Mouse (Mus musculus) heart, embryonic 15.5 days (tissue): ENCODE measurements around the gene AA986860. TPM values are rescaled to one million over a fixed set of nuclear protein-coding genes. Genes with fewer than 3 reads are reported as not detected.

Experiments
- ATAC-seq: fragments of 200-750 bp; cut with Nextera tagmentation; replicated peaks from 2 replicates; pipeline ENCODE4 v1.8.0; 2017; ENCODE audit warnings: low read depth, moderate TSS enrichment; ENCODE audit not compliant: insufficient number of reproducible peaks, insufficient read depth, low FRiP score
- H3K27ac ChIP-seq: fragments of 300-500 bp; sonication (generic); 2 replicates; pipeline ENCODE4 v1.5.1; 2015; ENCODE audit warnings: mild to moderate bottlenecking, inconsistent platforms
- H3K27me3 ChIP-seq: fragments of 300-500 bp; sonication (generic); 2 replicates; pipeline ENCODE4 v1.6.1; 2015; ENCODE audit warnings: inconsistent platforms
- H3K36me3 ChIP-seq: fragments of 300-500 bp; sonication (generic); 2 replicates; pipeline ENCODE4 v1.6.1; 2015; ENCODE audit warnings: mild to moderate bottlenecking, inconsistent platforms
- H3K4me1 ChIP-seq: fragments of 300-500 bp; sonication (generic); replicated peaks from 2 replicates; pipeline ENCODE4 v1.6.1; 2015; ENCODE audit warnings: inconsistent platforms
- H3K4me2 ChIP-seq: fragments of 300-500 bp; sonication (generic); 2 replicates; pipeline ENCODE4 v1.6.1; 2015; ENCODE audit warnings: inconsistent platforms, mild to moderate bottlenecking, moderate library complexity
- H3K4me3 ChIP-seq: fragments of 300-500 bp; sonication (generic); 2 replicates; pipeline ENCODE4 v1.5.1; 2015; ENCODE audit warnings: mild to moderate bottlenecking, inconsistent platforms
- H3K9ac ChIP-seq: fragments of 300-500 bp; sonication (generic); 2 replicates; pipeline ENCODE4 v1.6.1; 2015; ENCODE audit warnings: mild to moderate bottlenecking, inconsistent platforms
- H3K9me3 ChIP-seq: fragments of 300-500 bp; sonication (generic); replicated peaks from 2 replicates; pipeline ENCODE4 v1.6.1; 2016; ENCODE audit warnings: inconsistent platforms
- WGBS: fragments of 180-500 bp; shearing (Covaris S2); methylation state at CpG from one replicate; pipeline ENCODE4 v1.1.7; 2015; ENCODE audit warnings: mixed read lengths; 5-methylcytosine and 5-hydroxymethylcytosine counted together
- polyA plus RNA-seq: library from polyadenylated mRNA; unstranded; fragments of >200 nt; fragmentation: Nextera tagmentation; extraction: Ambion mirVana; gene quantifications from 2 replicates; pipeline ENCODE4 v1.2.1, GENCODE M21; 2015

AA986860 gene
- polyA plus RNA-seq, 1 experiment from 2014 or later: 0.89 TPM

DNA sequence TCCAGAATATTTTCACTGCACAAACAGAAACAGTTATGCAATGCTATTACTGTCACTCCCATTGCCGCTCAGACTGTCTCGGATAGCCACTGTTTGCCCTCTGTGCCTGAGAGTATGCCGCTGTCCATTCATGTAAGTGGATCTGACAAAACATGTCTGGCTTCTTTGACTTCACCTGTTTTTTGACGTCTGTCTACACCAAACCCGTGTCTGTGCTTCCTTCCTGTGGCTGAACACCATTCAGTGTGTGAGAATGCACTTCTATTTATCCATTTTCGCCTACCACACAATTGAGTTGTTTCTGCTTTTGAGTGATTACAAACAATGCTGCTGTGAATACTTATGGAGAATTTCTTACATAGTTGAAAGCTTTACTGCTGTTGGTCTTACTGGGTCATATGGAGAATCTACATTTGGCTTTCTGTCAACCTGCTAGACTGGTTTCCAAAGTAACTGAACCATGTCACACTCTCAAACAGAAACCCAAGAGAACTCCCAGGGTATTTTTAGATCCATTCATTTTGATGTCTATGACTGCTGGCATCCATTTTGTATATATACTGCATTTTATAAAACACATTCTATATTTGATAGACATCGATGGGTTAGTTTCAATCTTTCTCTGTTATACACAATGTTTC lies 44.0 kb downstream of the AA986860 start:
- no peaks in the 10 kb centered on the region for H3K36me3 ChIP-seq
- H3K9me3 ChIP-seq: no peaks in the 10 kb centered on the region
- H3K27ac ChIP-seq: no peak overlapping the region
- H3K4me1 ChIP-seq: no peaks in the 10 kb centered on the region
- 67% methylated on average over 7 of the region's 7 CpGs for WGBS
- no peak overlapping the region for H3K4me3 ChIP-seq
- no peaks in the 10 kb centered on the region for H3K27me3 ChIP-seq
- no peak overlapping the region for H3K9ac ChIP-seq
- H3K4me2 ChIP-seq: no peak overlapping the region
- no peak for ATAC-seq

DNA sequence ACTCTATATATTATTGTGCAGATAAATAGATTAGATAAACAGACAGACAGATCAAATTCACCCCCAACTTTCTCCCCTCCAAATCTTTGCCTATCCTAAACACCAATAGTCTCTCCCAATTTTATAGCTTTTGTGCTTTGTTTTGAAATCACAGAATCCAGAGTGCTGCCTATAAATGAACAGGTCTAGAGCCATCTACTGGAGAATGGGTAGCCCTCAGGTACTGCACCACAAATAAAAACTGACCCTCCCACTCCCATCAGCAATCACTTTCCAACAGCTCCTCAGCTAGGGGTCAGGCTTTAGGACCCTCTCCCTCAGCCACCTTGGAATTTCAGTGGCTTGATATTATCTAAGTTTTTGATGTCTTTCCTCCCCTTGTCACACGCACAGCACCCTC lies 44.9 kb downstream of the AA986860 start:
- WGBS: 70% methylated on average over 1 of the region's 1 CpGs
- H3K27ac ChIP-seq: no peak overlapping the region
- H3K4me2 ChIP-seq: no peak overlapping the region
- H3K9ac ChIP-seq: no peak overlapping the region
- H3K36me3 ChIP-seq: no peaks in the 10 kb centered on the region
- no peak overlapping the region for H3K4me3 ChIP-seq
- H3K9me3 ChIP-seq: no peaks in the 10 kb centered on the region
- ATAC-seq: no peak
- H3K27me3 ChIP-seq: no peaks in the 10 kb centered on the region
- H3K4me1 ChIP-seq: no peaks in the 10 kb centered on the region

DNA sequence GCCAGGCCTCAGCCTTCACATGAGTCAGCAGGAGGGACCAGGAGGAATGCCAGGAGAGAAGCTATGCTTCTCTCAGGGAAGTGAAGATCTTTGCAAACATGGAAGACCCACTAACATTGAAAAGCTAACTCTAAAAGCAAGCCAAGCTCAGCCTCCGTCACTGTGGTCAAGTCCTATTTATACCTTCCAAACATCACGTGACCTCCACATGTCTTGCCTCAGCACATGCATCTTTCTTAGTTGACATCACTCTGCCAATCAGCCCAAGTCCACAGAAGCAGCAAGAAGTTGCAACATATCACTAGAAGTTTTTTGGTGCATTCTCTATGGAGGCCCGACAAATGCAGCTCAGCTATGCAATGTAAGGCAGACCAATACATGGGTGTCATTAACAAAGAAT lies 48.1 kb downstream of the AA986860 start:
- Histone ChIP-seq H3K27me3 (no peaks in the 10 kb centered on the region), H3K9ac (no peak overlapping the region), H3K36me3 (no peaks in the 10 kb centered on the region), H3K4me1 (peaks cover 3% of the 10 kb centered on the region), H3K9me3 (no peaks in the 10 kb centered on the region), H3K4me3 (no peak overlapping the region), H3K27ac (no peak overlapping the region), H3K4me2 (no peak overlapping the region)
- 79% methylated on average over 3 of the region's 3 CpGs for WGBS
- ATAC-seq: no peak

DNA sequence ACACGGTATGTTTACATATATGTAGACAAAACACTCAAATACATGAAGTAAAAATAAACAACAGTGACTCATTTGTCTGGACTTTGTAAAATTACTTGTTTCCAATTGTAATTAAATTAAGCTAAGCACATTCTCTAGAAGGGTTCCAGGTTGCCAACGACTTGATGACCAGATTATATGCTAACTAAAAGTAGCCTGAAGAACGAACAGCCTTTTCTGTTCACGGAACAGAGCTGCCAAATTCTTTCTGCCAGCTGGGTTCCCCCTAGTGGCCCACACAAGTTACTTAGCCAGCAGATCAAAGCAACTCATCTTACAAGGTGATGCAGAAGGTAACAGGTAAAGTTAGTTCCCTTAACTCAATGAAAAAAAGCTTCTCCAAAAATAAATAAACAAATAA lies 52.3 kb downstream of the AA986860 start:
- ATAC-seq: no peak
- 20% methylated on average over 4 of the region's 4 CpGs for WGBS

DNA sequence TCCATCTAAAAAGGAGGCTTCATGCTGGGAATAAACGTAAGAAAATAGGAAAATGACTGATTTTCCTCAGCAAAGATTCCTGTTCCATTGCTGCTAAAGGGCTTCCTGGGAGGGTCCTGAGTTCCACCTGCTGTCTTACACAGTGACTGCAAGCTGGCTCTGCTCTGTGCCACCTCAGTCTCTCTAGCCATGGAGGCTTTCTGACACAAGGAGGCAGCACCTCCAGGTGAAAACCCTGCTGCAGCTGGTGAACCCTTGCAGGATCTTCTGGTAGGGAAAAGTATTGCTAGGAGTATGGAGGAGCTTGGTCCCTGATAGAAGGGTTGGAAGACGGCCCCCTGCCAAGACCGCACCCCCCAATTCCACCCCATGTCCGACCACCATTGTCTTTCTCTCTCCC lies 55.2 kb downstream of the AA986860 start:
- WGBS: 28% methylated on average over 4 of the region's 4 CpGs
- H3K27ac ChIP-seq: no peak overlapping the region
- H3K4me2 ChIP-seq: no peak overlapping the region
- H3K9ac ChIP-seq: no peak overlapping the region
- no peak overlapping the region for H3K4me3 ChIP-seq
- peaks cover 3% of the 10 kb centered on the region for H3K4me1 ChIP-seq
- no peaks in the 10 kb centered on the region for H3K9me3 ChIP-seq
- H3K36me3 ChIP-seq: no peaks in the 10 kb centered on the region
- ATAC-seq: no peak
- H3K27me3 ChIP-seq: no peaks in the 10 kb centered on the region

More for the DNA sequence above, 52.3 kb downstream of the AA986860 start:
- Histone ChIP-seq H3K27ac (no peak overlapping the region), H3K9ac (no peak overlapping the region), H3K4me3 (no peak overlapping the region), H3K4me2 (no peak overlapping the region), H3K27me3 (no peaks in the 10 kb centered on the region), H3K9me3 (no peaks in the 10 kb centered on the region), H3K36me3 (no peaks in the 10 kb centered on the region), H3K4me1 (peaks cover 3% of the 10 kb centered on the region)

DNA sequence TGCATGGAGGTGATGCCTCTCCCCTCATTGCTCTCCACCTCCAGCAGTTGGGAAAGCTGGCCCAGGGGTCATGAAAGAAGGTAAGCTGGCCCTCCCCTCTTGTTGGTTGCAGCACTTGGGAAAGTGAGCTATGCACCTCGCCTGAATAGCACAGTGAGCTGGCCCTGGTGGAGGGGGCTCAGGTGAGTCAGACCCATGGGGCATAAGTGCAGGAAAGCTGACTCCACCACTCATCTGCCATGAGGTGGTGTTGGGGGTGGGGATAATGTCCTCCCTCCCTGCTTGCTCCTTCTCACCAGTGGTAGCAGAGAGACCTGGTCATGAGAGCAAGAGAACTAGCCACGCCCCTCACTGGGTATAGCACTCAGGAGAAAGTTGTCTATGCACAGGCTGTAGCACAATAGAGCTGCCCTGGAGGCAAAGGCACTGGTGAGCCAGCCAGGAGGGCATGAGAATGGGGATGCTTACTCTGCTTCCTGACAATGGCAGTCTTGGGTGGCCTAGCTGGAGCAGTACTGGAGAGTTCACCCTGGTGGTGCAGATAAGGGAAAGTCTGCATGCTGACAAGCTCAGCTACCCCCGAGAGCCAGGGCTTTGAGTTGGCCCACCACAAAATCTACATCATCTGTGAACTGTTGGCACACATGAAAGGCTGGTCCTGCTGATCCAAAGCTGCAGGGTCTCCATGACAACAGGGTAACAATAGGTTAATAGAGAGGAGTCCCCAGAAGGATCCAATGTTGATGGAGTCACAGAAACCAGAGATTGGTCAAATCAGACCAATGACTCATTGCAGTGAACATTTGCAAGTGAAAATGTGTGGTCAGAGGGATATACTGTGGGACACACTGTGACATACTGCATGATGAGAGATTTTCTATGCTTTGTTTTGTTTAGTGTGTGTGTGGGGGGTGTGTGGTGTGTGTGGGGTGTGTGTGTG lies 58.0 kb downstream of the AA986860 start:
- Histone ChIP-seq H3K4me1 (no peaks in the 10 kb centered on the region), H3K27me3 (no peaks in the 10 kb centered on the region), H3K9me3 (no peaks in the 10 kb centered on the region), H3K36me3 (no peaks in the 10 kb centered on the region), H3K4me2 (no peak overlapping the region), H3K4me3 (no peak overlapping the region), H3K27ac (no peak overlapping the region), H3K9ac (no peak overlapping the region)
- no peak for ATAC-seq
- 66% methylated on average over 3 of the region's 3 CpGs for WGBS

Other genes starting within 250 kb of the AA986860 start
- not detected in 2 replicates for gene Zp3r, start 102.4 kb upstream of the AA986860 start, polyA plus RNA-seq
- not detected in 2 replicates for gene C4bp, start 70.3 kb upstream of the AA986860 start, polyA plus RNA-seq
- 0.16 TPM in 1 of 2 replicates, not detected in the other for gene Gm29427, start 16.2 kb upstream of the AA986860 start, polyA plus RNA-seq
- gene Yod1, start 14.6 kb upstream of the AA986860 start, polyA plus RNA-seq: 9.5 and 10.5 TPM in 2 replicates
- gene Pfkfb2, start 2.7 kb upstream of the AA986860 start, polyA plus RNA-seq: 6.2 and 7.2 TPM in 2 replicates
- 0.06 and 0.08 TPM in 2 replicates for gene Fcamr, start 68.9 kb downstream of the AA986860 start, polyA plus RNA-seq
- gene Pigr, start 94.7 kb downstream of the AA986860 start, polyA plus RNA-seq: 0.05 TPM in 1 of 2 replicates, not detected in the other
- gene Fcmr, start 133.7 kb downstream of the AA986860 start, polyA plus RNA-seq: 1.6 and 2.1 TPM in 2 replicates
- not detected in 2 replicates for gene Il24, start 155.5 kb downstream of the AA986860 start, polyA plus RNA-seq
- gene Il20, start 179.5 kb downstream of the AA986860 start, polyA plus RNA-seq: not detected in 2 replicates
- gene Il19, start 208.1 kb downstream of the AA986860 start, polyA plus RNA-seq: not detected in 2 replicates